Mouse (Mus musculus) bone marrow macrophage, adult 2 months (primary cell): ENCODE measurements around the gene Defa28. TPM values are rescaled to one million over a fixed set of nuclear protein-coding genes. Genes with fewer than 3 reads are reported as not detected.
"Not testable (repeated sequence)": the region's sequence is repeated elsewhere in the genome, so short reads cannot be mapped to it uniquely, and the experiment has no call there.

Experiments
- H3K27ac ChIP-seq: 2 replicates; pipeline ENCODE4 v1.5.1; 2012; ENCODE audit warnings: low read depth, low read length; ENCODE audit not compliant: insufficient read depth
- H3K4me1 ChIP-seq: 2 replicates; pipeline ENCODE4 v1.6.1; 2012; ENCODE audit warnings: low read length; ENCODE audit not compliant: control insufficient read depth, insufficient read depth
- H3K4me3 ChIP-seq: 2 replicates; pipeline ENCODE4 v1.5.1; 2012; ENCODE audit warnings: mild to moderate bottlenecking, low read length, moderate library complexity; ENCODE audit not compliant: insufficient read depth
- polyA plus RNA-seq: library from polyadenylated mRNA; stranded (reverse); fragments of >200 nt; gene quantifications from 2 replicates; pipeline ENCODE4 v1.2.4, GENCODE M21; 2012; ENCODE audit not compliant: missing spikeins, insufficient read depth, insufficient read length

Defa28 gene
- not detected in 2 replicates for polyA plus RNA-seq

DNA sequence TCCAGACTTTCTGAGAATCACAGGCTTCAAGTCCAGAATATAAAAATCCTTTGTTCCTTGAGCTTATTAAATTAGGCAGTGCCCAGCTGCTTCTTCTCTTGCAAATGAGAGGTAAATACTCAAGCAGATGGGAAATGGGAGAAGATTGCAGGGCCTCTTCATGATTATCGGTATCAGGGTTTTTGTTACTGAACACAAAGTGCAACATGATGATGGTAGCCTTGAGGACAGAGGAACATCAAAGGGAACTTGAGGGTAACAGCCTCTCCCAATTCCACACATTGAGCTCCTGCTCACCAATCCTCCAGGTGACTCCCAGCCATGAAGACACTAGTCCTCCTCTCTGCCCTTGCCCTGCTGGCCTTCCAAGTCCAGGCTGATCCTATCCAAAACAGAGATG is at the start of gene Defa28:
TSS of gene Defa28 (plus strand) at position 301 of the 400 bp plus-strand sequence.
- H3K4me3 ChIP-seq, H3K27ac ChIP-seq: not testable (repeated sequence)

DNA sequence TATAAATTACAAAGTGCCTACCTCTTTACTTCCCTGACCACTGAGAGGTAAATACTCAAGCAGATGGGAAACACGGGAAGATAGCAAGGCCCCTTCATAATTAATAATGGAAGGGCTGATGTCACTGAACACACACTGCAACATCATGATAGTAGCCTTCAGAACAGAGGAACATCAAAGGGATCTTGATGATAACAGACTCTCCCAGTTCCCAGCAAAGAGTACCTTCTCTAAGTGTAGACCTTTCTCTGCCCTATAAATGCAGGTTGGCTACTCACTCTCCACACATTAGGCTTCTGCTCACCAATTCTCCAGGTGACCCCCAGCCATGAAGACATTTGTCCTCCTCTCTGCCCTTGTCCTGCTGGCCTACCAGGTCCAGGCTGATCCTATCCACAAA is 17.7 kb upstream of the Defa28 start, which contains the start of gene Defa37:
TSS of gene Defa37 (plus strand) at position 301 of the 400 bp plus-strand sequence.
- H3K27ac ChIP-seq, H3K4me1 ChIP-seq, H3K4me3 ChIP-seq: not testable (repeated sequence)

More for the DNA sequence above, at the start of gene Defa28:
- not testable (repeated sequence) for H3K4me1 ChIP-seq

DNA sequence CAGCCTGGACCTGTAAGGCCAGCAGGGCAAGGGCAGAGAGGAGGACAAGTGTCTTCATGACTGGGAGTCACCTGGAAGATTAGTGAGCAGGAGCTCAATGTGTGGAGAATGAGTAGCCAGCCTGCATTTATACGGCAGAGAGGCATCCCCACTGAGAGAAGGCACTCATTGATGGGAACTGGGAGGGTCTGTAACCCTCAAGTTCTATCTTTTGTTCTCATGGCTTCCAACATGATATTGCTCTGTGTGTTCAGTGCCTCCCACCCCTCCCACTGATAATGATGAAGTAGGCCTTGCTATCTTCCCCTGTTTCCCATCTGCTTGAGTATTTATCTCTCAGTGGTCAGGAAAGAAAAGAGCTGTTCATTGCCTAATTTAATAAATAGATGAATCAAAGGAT is 11.6 kb downstream of the Defa28 start, which contains the start of gene Gm7861:
TSS of gene Gm7861 (minus strand) at position 101 of the 400 bp plus-strand sequence.
- not testable (repeated sequence) for H3K4me3 ChIP-seq, H3K27ac ChIP-seq, H3K4me1 ChIP-seq

DNA sequence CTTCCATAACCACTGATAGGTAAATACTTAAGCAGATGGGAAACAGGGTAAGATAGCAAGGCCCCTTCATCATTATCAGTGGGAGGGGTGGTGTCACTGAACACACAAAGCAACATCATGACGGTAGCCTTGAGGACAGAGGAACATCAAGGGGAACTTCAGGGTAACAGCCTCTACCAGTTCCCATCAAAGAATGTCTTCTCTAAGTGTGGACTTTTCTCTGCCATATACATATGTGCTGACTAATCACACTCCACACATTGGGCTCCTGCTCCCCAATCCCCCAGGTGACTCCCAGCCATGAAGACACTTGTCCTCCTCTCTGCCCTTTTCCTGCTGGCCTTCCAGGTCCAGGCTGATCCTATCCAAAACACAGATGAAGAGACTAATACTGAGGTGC is 35.1 kb downstream of the Defa28 start, which contains the start of gene Defa26:
TSS of gene Defa26 (plus strand) at position 301 of the 400 bp plus-strand sequence.
- H3K4me3 ChIP-seq, H3K4me1 ChIP-seq, H3K27ac ChIP-seq: not testable (repeated sequence)

Other genes with a start within 250 kb of the Defa28 start
- not detected in 2 replicates for gene Defa2, start 204.5 kb upstream of the Defa28 start, polyA plus RNA-seq
- not detected in 2 replicates for gene Defa33, start 191.2 kb upstream of the Defa28 start, polyA plus RNA-seq
- gene Defa36, start 155.6 kb upstream of the Defa28 start, polyA plus RNA-seq, result not detected in 2 replicates
- not detected in 2 replicates for gene Gm7849, start 126.4 kb upstream of the Defa28 start, polyA plus RNA-seq
- not detected in 2 replicates for gene Defa20, start 73.7 kb upstream of the Defa28 start, polyA plus RNA-seq
- gene Defa32, start 54.0 kb upstream of the Defa28 start, polyA plus RNA-seq, result not detected in 2 replicates
- not detected in 2 replicates for gene Defa37, start 17.6 kb upstream of the Defa28 start, polyA plus RNA-seq
- gene Gm7861, start 11.5 kb downstream of the Defa28 start, polyA plus RNA-seq, result not detected in 2 replicates
- not detected in 2 replicates for gene Defa26, start 35.2 kb downstream of the Defa28 start, polyA plus RNA-seq
- not detected in 2 replicates for gene Defa17, start 72.8 kb downstream of the Defa28 start, polyA plus RNA-seq
- gene Defa34, start 82.8 kb downstream of the Defa28 start, polyA plus RNA-seq, result not detected in 2 replicates
- not detected in 2 replicates for gene AY761184, start 120.6 kb downstream of the Defa28 start, polyA plus RNA-seq
- gene Defa24, start 151.5 kb downstream of the Defa28 start, polyA plus RNA-seq, result not detected in 2 replicates
- not detected in 2 replicates for gene Defb50, start 240.5 kb downstream of the Defa28 start, polyA plus RNA-seq